Mouse (Mus musculus): ENCODE results near the gene Fam89b.

DNA sequence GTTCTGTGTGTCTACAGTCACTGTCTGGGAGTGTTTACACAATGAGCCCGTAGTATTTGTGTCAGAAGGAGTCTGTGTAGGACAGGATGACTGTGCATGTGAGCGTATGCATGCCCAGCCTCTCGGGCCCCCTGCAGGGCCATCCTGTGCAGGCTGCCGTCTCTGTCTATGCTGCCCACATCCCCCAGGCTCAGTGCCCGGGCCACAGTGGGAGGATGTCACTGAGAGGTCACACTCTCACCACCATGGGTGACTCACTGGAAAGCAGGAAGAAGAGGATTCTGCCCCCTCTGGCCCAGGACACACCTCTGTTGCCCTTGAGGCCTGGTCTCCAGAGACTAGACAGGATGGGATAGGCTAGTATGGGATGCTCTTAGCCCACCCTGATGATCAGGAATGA lies 14.1 kb upstream of the Fam89b start:
- TF ChIP-seq CTCF (IDR thresholded peaks at IDR 0.05; ENCODE audit: borderline replicate concordance, control insufficient read depth, extremely low read depth, insufficient read depth, low read length, poor library complexity) (no peak), POLR2A (IDR thresholded peaks at IDR 0.05; ENCODE audit: control insufficient read depth, extremely low read depth, insufficient read depth, low read length, poor library complexity) (no peak)

All from thymus, adult 2 months (tissue).